Mouse (Mus musculus) midbrain, embryonic 10.5 days (tissue): Measurements from ENCODE around the gene Txnrd2. TPM values are rescaled to one million over a fixed set of nuclear protein-coding genes. Genes with fewer than 3 reads are reported as not detected.

Experiments
- DNase-seq: peaks from one replicate; pipeline ENCODE4 v3.0.0-alpha.2; 2017; ENCODE audit warnings: low spot score
- H3K27ac ChIP-seq: fragments of 300-500 bp; sonication (generic); replicated peaks from 2 replicates; pipeline ENCODE4 v1.5.1; 2016; ENCODE audit warnings: mild to moderate bottlenecking
- H3K27me3 ChIP-seq: fragments of 300-500 bp; sonication (generic); 2 replicates; pipeline ENCODE4 v1.6.1; 2016; ENCODE audit warnings: low read depth, mild to moderate bottlenecking; ENCODE audit not compliant: poor library complexity, severe bottlenecking
- H3K36me3 ChIP-seq: fragments of 300-500 bp; sonication (generic); 2 replicates; pipeline ENCODE4 v1.6.1; 2016; ENCODE audit warnings: mild to moderate bottlenecking, moderate library complexity
- H3K4me1 ChIP-seq: fragments of 300-500 bp; sonication (generic); 2 replicates; pipeline ENCODE4 v1.6.1; 2016
- H3K4me3 ChIP-seq: fragments of 300-500 bp; sonication (generic); 2 replicates; pipeline ENCODE4 v1.5.1; 2016; ENCODE audit warnings: mild to moderate bottlenecking, moderate library complexity
- H3K9me3 ChIP-seq: fragments of 300-500 bp; sonication (generic); replicated peaks from 2 replicates; pipeline ENCODE4 v1.6.1; 2016; ENCODE audit warnings: mild to moderate bottlenecking
- WGBS: fragments of 180-500 bp; shearing (Covaris S2); methylation state at CpG from one replicate; pipeline ENCODE4 v1.1.7; 2016; 5-methylcytosine and 5-hydroxymethylcytosine counted together
- polyA plus RNA-seq: library from polyadenylated mRNA; unstranded; fragments of >200 nt; fragmentation: Nextera tagmentation; extraction: Ambion mirVana; gene quantifications from 2 replicates; pipeline ENCODE4 v1.2.1, GENCODE M21; 2016

The Txnrd2 gene
- polyA plus RNA-seq, 1 experiment from 2014 or later, result 30.7 TPM

- H3K4me3 ChIP-seq, result no peak overlapping the region
- peaks cover 18% of the 10 kb centered on the region for H3K4me1 ChIP-seq
- H3K27ac ChIP-seq, result no peak overlapping the region
- DNase-seq, result no peak
- H3K36me3 ChIP-seq, result peaks cover 43% of the 10 kb centered on the region
- H3K9me3 ChIP-seq, result no peaks in the 10 kb centered on the region
- WGBS, result 81% methylated on average over 11 of the region's 11 CpGs
- no peaks in the 10 kb centered on the region for H3K27me3 ChIP-seq
Observed at GRCm38 (mm10) chr16:18471381-18471955, 45.3 kb downstream of the Txnrd2 start.

GRCm38 (mm10) chr16:18471976-18472375 is 45.8 kb downstream of the Txnrd2 start:
- H3K36me3 ChIP-seq, result peaks cover 43% of the 10 kb centered on the region
- 86% methylated on average over 6 of the region's 6 CpGs for WGBS
- H3K9me3 ChIP-seq, result no peaks in the 10 kb centered on the region
- no peak overlapping the region for H3K27ac ChIP-seq
- no peaks in the 10 kb centered on the region for H3K27me3 ChIP-seq
- peaks cover 18% of the 10 kb centered on the region for H3K4me1 ChIP-seq
- H3K4me3 ChIP-seq, result no peak overlapping the region
- DNase-seq, result no peak

- DNase-seq, result no peak
- WGBS, result 65% methylated on average over 4 of the region's 4 CpGs
Observed at GRCm38 (mm10) chr16:18472416-18472815, 46.2 kb downstream of the Txnrd2 start.

GRCm38 (mm10) chr16:18472976-18473375 is 46.8 kb downstream of the Txnrd2 start:
- Histone ChIP-seq H3K36me3 (peaks cover 46% of the 10 kb centered on the region), H3K4me3 (no peak overlapping the region), H3K27ac (no peak overlapping the region; the same call in 1 of the 2 replicates), H3K4me1 (peaks cover 18% of the 10 kb centered on the region), H3K27me3 (no peaks in the 10 kb centered on the region), H3K9me3 (no peaks in the 10 kb centered on the region)
- 95% methylated on average over 8 of the region's 8 CpGs for WGBS
- DNase-seq, result no peak

More at GRCm38 (mm10) chr16:18472416-18472815, 46.2 kb downstream of the Txnrd2 start:
- Histone ChIP-seq H3K27ac (no peak overlapping the region; the same call in 1 of the 2 replicates), H3K4me1 (peaks cover 18% of the 10 kb centered on the region), H3K4me3 (no peak overlapping the region), H3K27me3 (no peaks in the 10 kb centered on the region), H3K36me3 (peaks cover 43% of the 10 kb centered on the region), H3K9me3 (no peaks in the 10 kb centered on the region)

GRCm38 (mm10) chr16:18474021-18474420 is 47.8 kb downstream of the Txnrd2 start:
- WGBS, result 88% methylated on average over 2 of the region's 2 CpGs
- Histone ChIP-seq H3K9me3 (no peaks in the 10 kb centered on the region), H3K4me3 (no peak overlapping the region), H3K36me3 (peaks cover 42% of the 10 kb centered on the region), H3K27me3 (0 out of 2 replicates have a peak, but pooled peaks cover 6% of the 10 kb centered on the region), H3K27ac (no peak overlapping the region), H3K4me1 (peaks cover 20% of the 10 kb centered on the region)
- DNase-seq, result no peak

GRCm38 (mm10) chr16:18477996-18478395 is 51.8 kb downstream of the Txnrd2 start:
- H3K27me3 ChIP-seq, result peaks cover 40% of the 10 kb centered on the region
- no peaks in the 10 kb centered on the region for H3K9me3 ChIP-seq
- H3K4me1 ChIP-seq, result peaks cover 18% of the 10 kb centered on the region
- H3K36me3 ChIP-seq, result peaks cover 22% of the 10 kb centered on the region
- no peak overlapping the region for H3K4me3 ChIP-seq
- H3K27ac ChIP-seq, result no peak overlapping the region
- 63% methylated on average over 6 of the region's 6 CpGs for WGBS
- DNase-seq, result no peak

- H3K9me3 ChIP-seq, result no peaks in the 10 kb centered on the region
- WGBS, result 24% methylated on average over 7 of the region's 7 CpGs
- no peak for DNase-seq
Observed at GRCm38 (mm10) chr16:18479667-18480066, 53.5 kb downstream of the Txnrd2 start.

GRCm38 (mm10) chr16:18480933-18481485 is 54.8 kb downstream of the Txnrd2 start:
- Histone ChIP-seq H3K4me3 (no peak overlapping the region), H3K27ac (no peak overlapping the region), H3K9me3 (no peaks in the 10 kb centered on the region), H3K27me3 (peaks cover 51% of the 10 kb centered on the region), H3K36me3 (peaks cover 6% of the 10 kb centered on the region), H3K4me1 (peaks cover 37% of the 10 kb centered on the region)
- DNase-seq, result no peak
- 56% methylated on average over 4 of the region's 4 CpGs for WGBS

More at GRCm38 (mm10) chr16:18479667-18480066, 53.5 kb downstream of the Txnrd2 start:
- Histone ChIP-seq H3K27me3 (peaks cover 47% of the 10 kb centered on the region), H3K4me1 (peaks cover 30% of the 10 kb centered on the region), H3K36me3 (peaks cover 20% of the 10 kb centered on the region), H3K4me3 (no peak overlapping the region), H3K27ac (no peak overlapping the region)

GRCm38 (mm10) chr16:18482431-18482830 is 56.2 kb downstream of the Txnrd2 start:
- H3K27ac ChIP-seq, result no peak overlapping the region
- peaks cover 56% of the 10 kb centered on the region for H3K27me3 ChIP-seq
- peaks cover 2% of the 10 kb centered on the region; the same call in 1 of the 2 replicates for H3K36me3 ChIP-seq
- DNase-seq, result no peak
- no peak overlapping the region for H3K4me3 ChIP-seq
- H3K4me1 ChIP-seq, result peaks cover 37% of the 10 kb centered on the region
- no peaks in the 10 kb centered on the region for H3K9me3 ChIP-seq
- WGBS, result 86% methylated on average over 3 of the region's 3 CpGs

GRCm38 (mm10) chr16:18483839-18484238 is 57.7 kb downstream of the Txnrd2 start:
- H3K9me3 ChIP-seq, result no peaks in the 10 kb centered on the region
- 56% methylated on average over 5 of the region's 5 CpGs for WGBS
- H3K36me3 ChIP-seq, result no peaks in the 10 kb centered on the region
- H3K4me3 ChIP-seq, result no peak overlapping the region
- peaks cover 36% of the 10 kb centered on the region for H3K4me1 ChIP-seq
- H3K27ac ChIP-seq, result peak overlapping the region; percentile 75
- DNase-seq, result no peak
- H3K27me3 ChIP-seq, result peaks cover 52% of the 10 kb centered on the region

- Histone ChIP-seq H3K27me3 (peaks cover 47% of the 10 kb centered on the region), H3K4me3 (no peak overlapping the region; the same call in 1 of the 2 replicates), H3K36me3 (no peaks in the 10 kb centered on the region), H3K27ac (peak overlapping the region; percentile 75), H3K4me1 (peaks cover 30% of the 10 kb centered on the region), H3K9me3 (no peaks in the 10 kb centered on the region)
- DNase-seq, result no peak
- WGBS, result 12% methylated on average over 4 of the region's 4 CpGs
Observed at GRCm38 (mm10) chr16:18484386-18484785, 58.2 kb downstream of the Txnrd2 start.

GRCm38 (mm10) chr16:18484794-18485435 is 58.7 kb downstream of the Txnrd2 start:
- H3K4me1 ChIP-seq, result peaks cover 25% of the 10 kb centered on the region
- WGBS, result 27% methylated on average over 5 of the region's 5 CpGs
- no peaks in the 10 kb centered on the region for H3K36me3 ChIP-seq
- H3K4me3 ChIP-seq, result no peak overlapping the region; the same call in 1 of the 2 replicates
- no peaks in the 10 kb centered on the region for H3K9me3 ChIP-seq
- DNase-seq, result no peak
- H3K27me3 ChIP-seq, result peaks cover 42% of the 10 kb centered on the region
- H3K27ac ChIP-seq, result peak overlapping the region; percentile 75

GRCm38 (mm10) chr16:18486126-18486525 is 59.9 kb downstream of the Txnrd2 start:
- Histone ChIP-seq H3K4me3 (no peak overlapping the region), H3K36me3 (no peaks in the 10 kb centered on the region), H3K27ac (no peak overlapping the region), H3K4me1 (peaks cover 19% of the 10 kb centered on the region), H3K27me3 (peaks cover 30% of the 10 kb centered on the region), H3K9me3 (no peaks in the 10 kb centered on the region)
- WGBS, result 98% methylated on average over 2 of the region's 2 CpGs
- DNase-seq, result no peak
